Comparison of ENCODE assay signal across 18 mouse cellular contexts in the genomic region with DNA sequence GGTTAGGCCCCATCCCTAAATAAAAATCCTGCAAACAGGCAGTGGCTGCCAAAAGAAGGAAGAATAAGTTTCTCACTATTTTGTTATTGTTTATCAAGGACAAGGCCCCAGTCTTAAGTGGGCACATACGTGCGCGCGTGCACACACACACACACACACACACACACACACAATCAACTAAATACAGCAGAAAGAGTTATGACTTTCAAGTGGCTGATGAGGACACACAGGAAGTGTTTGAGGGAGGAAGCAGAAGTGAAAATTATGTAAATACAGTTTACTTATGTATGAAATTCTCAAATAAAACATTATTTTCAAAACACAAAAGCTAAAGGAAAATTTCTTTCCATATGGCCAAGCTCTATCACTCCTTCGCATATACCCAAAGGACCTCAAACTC.
"Had no signal": no experiment of that assay in that cellular context is flagged by ENCODE, and none has a peak within 500 bp of the region (broad histone marks: within the 10 kb centered on the region; RNA-seq: fewer than 3 reads in every experiment).

No protein-coding gene starts in this region.

- DNase-seq: gastrocnemius, adult 2 months; gastrocnemius, postnatal 10 days; gastrocnemius, postnatal 25 days; heart, adult 11 months; heart, adult 2 months; heart, postnatal 14 days; heart, postnatal 36 days; kidney, adult 11 months; kidney, adult 2 months; kidney, adult 9 months; kidney, postnatal 14 days; kidney, postnatal 36 days; layer of hippocampus, adult 9-11 months; layer of hippocampus, postnatal 36 days; left cerebral cortex, postnatal 4 days; liver, embryonic 13.5 days had no signal

- ATAC-seq: hindbrain, postnatal 0 days; intestine, embryonic 16.5 days had no signal
